Mouse (Mus musculus): ENCODE data around the gene Dip2b.

- TF ChIP-seq CTCF (IDR thresholded peaks at IDR 0.05; ENCODE audit: borderline replicate concordance, control insufficient read depth, extremely low read depth, insufficient read depth, low read length, poor library complexity), result no peak
- TF ChIP-seq POLR2A (IDR thresholded peaks at IDR 0.05; ENCODE audit: control insufficient read depth, extremely low read depth, insufficient read depth, low read length, poor library complexity), result no peak
These were observed 104.8 kb downstream of the Dip2b start for GRCm38 (mm10) chr15:100143091-100143801.
